Mouse (Mus musculus) liver, adult 2 months (tissue): ENCODE measurements around the gene Edn1.

ENCODE experiments used
- CTCF ChIP-seq: fragments of 200-500 bp; IDR thresholded peaks from 2 replicates; pipeline ENCODE4 v1.5.1; 2011; ENCODE audit warnings: low read depth, low read length, control low read depth
- POLR2A ChIP-seq: fragments of 200-500 bp; IDR thresholded peaks from 2 replicates; pipeline ENCODE4 v1.6.1; 2011; ENCODE audit warnings: low read length, control low read depth; ENCODE audit not compliant: insufficient read depth; ENCODE audit errors: extremely low read depth

DNA sequence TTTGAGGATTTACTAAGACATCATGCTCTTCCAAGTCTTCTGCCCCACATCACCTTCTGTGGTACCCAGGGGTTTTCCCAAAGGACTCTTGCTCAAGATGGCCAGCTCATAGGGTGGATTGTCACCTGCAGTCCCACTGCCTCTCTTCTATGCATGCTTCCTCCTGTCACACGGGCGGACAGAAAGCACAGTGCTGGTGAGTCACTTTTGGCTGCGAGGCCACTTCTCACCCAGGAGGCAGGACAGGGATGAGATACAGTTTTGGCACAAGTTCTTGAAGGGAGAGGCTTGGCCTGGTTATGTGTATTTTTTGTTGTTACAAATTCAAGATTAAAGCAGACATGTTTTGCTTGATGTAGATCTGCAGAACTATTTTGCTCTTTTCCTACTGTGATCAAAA is 15.4 kb upstream of the Edn1 start:
- TF ChIP-seq POLR2A (no peak), CTCF (no peak)
